ENCODE assay signal across 11 mouse cellular contexts in genomic region chr2:132269217-132269616, GRCm38 (mm10). TPM values are rescaled to one million over a fixed set of nuclear protein-coding genes. Genes with fewer than 3 reads are reported as not detected.
DNase-seq lines count a peak whose midpoint lies in the region; ATAC-seq and TF ChIP-seq lines count a peak whose summit lies in the region.
"Had no signal": no experiment of that assay in that cellular context is flagged by ENCODE, and none has a peak within 500 bp of the region (broad histone marks: within the 10 kb centered on the region; RNA-seq: fewer than 3 reads in every experiment).

No protein-coding gene starts in this region.

- intact Hi-C loops in left cerebral cortex, adult 2 months (cut with DNase I) = no loop called here
- intact Hi-C loops in left cerebral cortex, postnatal 36 days (cut with DNase I) = no loop called here

- ATAC-seq in hematopoietic stem cell, adult 5-6 weeks (replicated peaks in 1 of 2; ENCODE audit: insufficient read depth in 1 of 2, low FRiP score in 2 of 2, low TSS enrichment in 1 of 2, low read depth in 1 of 2, poor library complexity in 2 of 2, severe bottlenecking in 2 of 2) = peak; percentile 38 to 64; a peak in 2 of 4 replicates

- peak; percentile 35 for DNase-seq in adrenal gland, adult 2 months
- no peak for DNase-seq in adrenal gland, adult 18-20 months (ENCODE audit: low spot score in 2 of 2)
- DNase-seq in left cerebral cortex, adult 2 months (ENCODE audit: extremely low spot score in 1 of 2, low spot score in 2 of 2) = no peak
- no peak for DNase-seq in left cerebral cortex, postnatal 36 days (ENCODE audit: low spot score in 2 of 2)
- DNase-seq in natural killer cell, adult 2 months (ENCODE audit: low spot score in 2 of 2) = peak; percentile 69 to 81
- DNase-seq in ovary, adult 18-20 months (ENCODE audit: low spot score) = no peak
- DNase-seq in c-Kit-positive CD71-positive TER-119-positive erythroid progenitor cells, embryonic 14.5 days (ENCODE audit: low spot score) = no peak
- DNase-seq: layer of hippocampus, adult 9-11 months; thymus, postnatal 25 days had no signal

- no peak overlapping the region for H3K4me3 ChIP-seq in left cerebral cortex, adult 2 months
- H3K4me3 ChIP-seq: embryonic facial prominence, embryonic 13.5 days had no signal

- H3K27ac ChIP-seq in left cerebral cortex, adult 2 months = peak overlapping the region; percentile 21; the same call in 1 of the 2 replicates
- H3K27ac ChIP-seq: embryonic facial prominence, embryonic 13.5 days had no signal

- no peak for TF ChIP-seq CTCF in left cerebral cortex, adult 2 months (IDR thresholded peaks at IDR 0.05)

RNA-seq across cellular contexts. Expression of gene Cds2, which starts 6.3 kb away (rescaled TPM):
- total RNA-seq in adrenal gland, adult 2 months (2021) = 10 to 100 TPM; 77.4 to 80.9 TPM
- 44.0 and 48.9 TPM in 2 replicates for polyA plus RNA-seq in adrenal gland, adult 2 months (2012; rRNA removed)
- total RNA-seq in adrenal gland, adult 18-20 months (2021) = 10 to 100 TPM; 74.6 to 75.3 TPM
- total RNA-seq in left cerebral cortex, adult 2 months (2021) = 100 to 1,000 TPM; 262 to 266 TPM
- total RNA-seq in left cerebral cortex, postnatal 36 days (2021) = 100 to 1,000 TPM; 245 to 264 TPM
- total RNA-seq in hematopoietic stem cell, adult 5-6 weeks (2017) = 13.4 and 17.4 TPM in 2 replicates

RNA-seq across cellular contexts. Expression of gene Pcna, which starts 16.1 kb away (rescaled TPM):
- 10 to 100 TPM; 64.7 to 83.4 TPM for total RNA-seq in adrenal gland, adult 2 months (2021)
- polyA plus RNA-seq in adrenal gland, adult 2 months (2012; rRNA removed) = 45.6 and 62.0 TPM in 2 replicates
- 100 to 1,000 TPM in 1 of 2 experiments, 10 to 100 TPM in 1; 80.2 to 104 TPM for total RNA-seq in adrenal gland, adult 18-20 months (2021)
- total RNA-seq in left cerebral cortex, adult 2 months (2021) = 10 to 100 TPM; 44.5 to 49.6 TPM
- total RNA-seq in left cerebral cortex, postnatal 36 days (2021) = 10 to 100 TPM; 41.0 to 49.3 TPM
- total RNA-seq in hematopoietic stem cell, adult 5-6 weeks (2017) = 634 and 659 TPM in 2 replicates

RNA-seq across cellular contexts. Expression of gene Tmem230, which starts 21.6 kb away (rescaled TPM):
- total RNA-seq in adrenal gland, adult 2 months (2021) = 10 to 100 TPM; 38.9 to 46.1 TPM
- polyA plus RNA-seq in adrenal gland, adult 2 months (2012; rRNA removed) = 153 and 204 TPM in 2 replicates
- total RNA-seq in adrenal gland, adult 18-20 months (2021) = 10 to 100 TPM; 36.5 to 43.7 TPM
- total RNA-seq in left cerebral cortex, adult 2 months (2021) = 10 to 100 TPM; 30.4 to 30.7 TPM
- total RNA-seq in left cerebral cortex, postnatal 36 days (2021) = 10 to 100 TPM; 29.5 to 34.9 TPM
- 36.4 and 63.7 TPM in 2 replicates for total RNA-seq in hematopoietic stem cell, adult 5-6 weeks (2017)

Comparison
In these comparisons a context has a peak if more than half of its experiments do, and no peak if none do; other contexts are left out.
1. DNase-seq: peak in adrenal gland, adult 2 months (single experiment) and natural killer cell, adult 2 months (2 of 2); none in adrenal gland, adult 18-20 months (0 of 2), left cerebral cortex, adult 2 months (0 of 2), left cerebral cortex, postnatal 36 days (0 of 2), ovary, adult 18-20 months (single experiment) and c-Kit-positive CD71-positive TER-119-positive erythroid progenitor cells, embryonic 14.5 days (single experiment).